Mouse (Mus musculus) adrenal gland, postnatal 14 days (tissue): ENCODE results near the gene Fam219b. TPM values are rescaled to one million over a fixed set of nuclear protein-coding genes. Genes with fewer than 3 reads are reported as not detected.

Experiments used
- DNase-seq: peaks from one replicate; pipeline ENCODE4 v3.0.0; 2021; ENCODE audit warnings: mixed read lengths
- total RNA-seq: library from RNA; stranded (reverse); gene quantifications from 2 replicates; pipeline ENCODE4 v1.2.3, GENCODE M21; 2021

The Fam219b gene
- total RNA-seq, 1 experiment from 2014 or later, result 17.5 TPM

DNA sequence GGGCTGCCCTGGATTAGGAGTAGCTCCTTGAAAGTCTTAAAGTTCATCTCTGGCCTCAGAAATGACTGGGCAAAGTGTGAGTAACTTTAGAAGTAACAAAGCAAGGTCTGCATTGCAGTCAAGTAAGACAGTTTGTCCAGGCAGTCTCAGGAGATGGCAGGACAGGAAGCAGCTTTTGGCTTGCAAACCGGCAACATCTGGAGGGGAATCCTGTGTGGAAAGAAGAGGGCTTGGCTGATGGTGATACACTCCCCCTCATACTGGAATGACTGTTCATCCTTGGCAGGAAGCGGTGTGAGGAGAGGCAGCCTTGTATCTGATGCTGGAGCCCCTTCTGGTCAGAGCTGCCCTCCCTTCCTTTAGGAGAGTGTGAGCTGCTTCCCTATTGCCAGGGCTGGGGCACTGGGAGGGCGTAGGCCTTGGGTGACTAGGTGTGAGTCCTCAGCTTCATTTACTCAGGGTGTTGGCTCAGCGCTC is 25.6 kb downstream of the Fam219b start:
- peak; percentile 56 for DNase-seq

- DNase-seq, result no peak
Measured at GRCm38 (mm10) chr9:57564609-57565008, 27.3 kb downstream of the Fam219b start.

GRCm38 (mm10) chr9:57565741-57566221 is 28.5 kb downstream of the Fam219b start:
- DNase-seq, result peak; percentile 50

DNA sequence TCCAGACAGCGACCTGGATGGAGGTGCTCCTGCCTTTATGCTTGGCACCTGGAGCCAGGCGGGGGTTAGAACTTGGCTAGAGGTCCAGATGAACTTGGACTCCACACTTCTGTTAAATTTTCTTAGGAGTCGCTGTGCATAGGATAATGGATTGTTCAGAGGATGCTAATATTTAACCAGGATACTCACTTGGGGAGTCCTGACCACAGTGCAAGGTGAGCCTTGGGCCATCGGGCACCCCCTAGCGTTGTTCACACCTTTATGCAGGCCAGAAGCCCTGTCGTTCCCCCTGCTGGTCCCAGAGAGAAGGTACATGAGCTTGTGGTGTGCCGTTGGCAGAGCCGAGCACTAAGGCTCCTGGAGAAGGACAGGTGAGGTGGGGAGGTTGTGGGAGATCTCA is 29.5 kb downstream of the Fam219b start:
- no peak for DNase-seq

DNA sequence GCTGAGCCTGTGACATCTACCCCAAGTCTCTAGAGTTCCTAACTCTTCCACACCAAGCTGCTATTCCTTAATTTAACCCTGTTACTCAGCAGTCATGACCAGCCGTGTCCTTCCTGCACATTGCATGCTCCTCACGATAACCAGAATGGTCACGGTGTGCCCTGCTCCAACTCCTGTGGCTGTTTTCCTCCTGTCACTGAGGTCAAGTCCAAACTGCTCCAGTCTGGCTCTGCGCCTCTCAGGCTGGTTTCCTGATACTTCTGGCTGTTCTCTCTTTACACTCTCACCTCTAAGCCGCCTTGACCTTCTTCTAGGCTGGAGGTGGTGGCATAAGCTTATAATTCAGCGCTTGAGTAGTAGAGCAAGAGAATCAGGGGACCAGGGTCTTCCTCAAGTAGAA is 31.2 kb downstream of the Fam219b start:
- no peak for DNase-seq

DNA sequence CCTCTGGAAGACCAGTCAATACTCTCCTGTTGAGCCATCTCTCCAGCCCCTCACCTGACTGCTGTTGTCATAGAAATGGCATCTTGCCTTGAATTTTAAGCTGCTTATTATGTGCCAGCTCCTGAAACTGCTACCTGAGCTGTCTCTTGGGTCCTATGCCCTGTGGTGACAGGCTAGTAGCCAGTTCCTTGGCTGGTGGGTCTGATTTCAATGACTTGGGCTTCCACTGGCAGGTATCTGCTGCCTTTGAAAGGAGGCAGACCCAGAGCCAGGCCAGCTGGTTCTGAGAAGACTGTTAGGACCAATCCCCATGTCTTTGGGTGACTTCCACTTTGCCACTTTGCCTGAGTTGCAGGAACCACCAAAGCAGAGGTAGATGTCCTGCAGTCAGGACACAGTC is 37.1 kb downstream of the Fam219b start:
- no peak for DNase-seq

- DNase-seq, result no peak
Measured at GRCm38 (mm10) chr9:57575577-57575976, 38.2 kb downstream of the Fam219b start.

GRCm38 (mm10) chr9:57577144-57577849 is 40.0 kb downstream of the Fam219b start:
- DNase-seq, result no peak

DNA sequence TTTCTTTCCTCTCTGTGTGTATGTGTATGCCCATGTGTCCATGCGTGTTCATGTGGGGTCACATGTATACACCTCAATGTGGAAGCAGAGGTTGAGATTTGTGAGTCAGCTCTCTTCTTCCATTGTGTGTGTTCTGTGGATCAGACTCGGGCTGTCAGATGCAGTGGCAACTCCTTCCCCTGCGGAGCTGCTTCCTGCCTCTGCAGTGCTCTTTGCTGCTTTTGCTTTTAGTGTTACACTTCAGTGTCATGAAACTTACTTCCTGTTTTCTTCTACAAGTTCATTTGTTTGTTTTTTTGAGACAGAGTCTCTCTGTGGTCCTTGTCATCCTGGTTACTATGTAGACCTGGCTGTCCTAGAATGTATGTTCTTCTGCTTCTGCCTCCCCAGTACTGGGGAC is 47.7 kb downstream of the Fam219b start:
- no peak for DNase-seq

DNA sequence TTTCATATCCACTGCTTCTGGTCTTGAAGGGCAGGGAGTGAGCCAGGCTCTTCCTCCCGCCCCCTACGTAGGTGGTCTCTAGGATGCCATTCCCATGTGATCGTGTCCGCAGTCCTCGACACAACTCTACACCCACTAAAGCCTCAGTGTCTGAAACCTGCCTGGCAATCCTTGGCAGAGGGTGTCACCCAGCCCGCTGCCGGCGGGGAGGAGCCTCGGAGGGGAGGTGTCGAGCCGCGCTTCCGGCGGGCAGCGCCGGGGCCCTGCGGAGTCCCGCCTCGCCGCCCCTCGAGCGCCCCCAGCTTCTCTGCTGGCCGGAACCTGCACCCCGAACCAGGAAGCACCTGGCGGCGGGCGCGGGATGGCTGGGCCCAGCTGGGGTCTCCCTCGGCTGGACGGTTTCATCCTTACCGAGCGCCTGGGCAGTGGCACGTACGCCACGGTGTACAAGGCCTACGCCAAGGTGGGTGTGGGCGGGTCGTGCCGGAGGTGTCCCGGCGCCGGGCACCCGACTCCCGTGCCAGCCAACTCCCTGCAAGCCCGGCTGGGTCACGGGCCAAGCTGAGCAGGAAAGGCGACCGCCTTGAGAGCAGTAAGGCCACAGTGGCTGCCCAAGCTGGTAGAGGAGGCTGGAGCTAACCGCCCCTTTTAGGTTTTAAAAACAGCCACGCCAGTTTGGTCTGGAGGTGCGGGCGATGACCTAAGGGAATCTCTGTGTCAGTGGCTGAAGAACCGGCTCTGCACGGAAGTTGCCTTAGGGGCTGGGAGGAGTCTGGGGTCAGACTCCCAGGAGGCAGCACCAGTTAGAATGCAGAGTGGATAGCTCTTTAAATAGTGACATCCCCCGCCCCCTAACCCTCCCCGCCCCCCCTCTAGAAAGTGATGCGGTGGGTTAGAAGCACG is 52.1 kb downstream of the Fam219b start, which contains the start of gene Ulk3:
Ulk3 (plus strand) TSS at position 229 of the 903 bp plus-strand sequence.
- DNase-seq, result peak; percentile 91

DNA sequence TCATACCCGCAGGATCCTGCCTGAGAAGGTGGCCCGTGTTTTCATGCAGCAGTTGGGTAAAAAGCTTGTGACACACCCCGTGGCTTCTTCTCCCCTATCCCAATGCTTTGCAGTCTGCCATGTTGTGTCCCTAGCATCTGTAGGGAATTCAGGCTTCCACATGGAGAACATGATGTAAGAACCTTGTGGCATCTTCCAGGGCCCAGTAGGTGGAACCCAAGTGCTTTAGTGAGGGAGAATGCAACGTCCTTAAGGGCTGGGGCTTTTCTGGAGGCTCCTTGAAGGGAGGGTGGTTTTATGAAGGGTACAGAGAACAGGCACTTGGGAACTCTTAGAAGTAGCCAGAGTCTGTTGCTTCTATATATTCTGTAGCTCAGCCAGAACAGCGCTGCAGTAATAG is 53.4 kb downstream of the Fam219b start:
- DNase-seq, result no peak

Other genes starting within 250 kb of the Fam219b start
- 19.8 and 24.6 TPM in 2 replicates for gene Ppcdc, start 97.4 kb upstream of the Fam219b start, total RNA-seq
- 11.0 and 13.1 TPM in 2 replicates for gene Scamp5, start 69.5 kb upstream of the Fam219b start, total RNA-seq
- gene Rpp25, start 33.5 kb upstream of the Fam219b start, total RNA-seq, result 2.2 and 2.7 TPM in 2 replicates
- 1,056 and 1,152 TPM in 2 replicates for gene Cox5a, start 16.3 kb upstream of the Fam219b start, total RNA-seq
- gene Mpi, start 15.2 kb downstream of the Fam219b start, total RNA-seq, result 35.8 and 38.6 TPM in 2 replicates
- gene Scamp2, start 23.4 kb downstream of the Fam219b start, total RNA-seq, result 41.8 and 51.8 TPM in 2 replicates
- 12.9 and 17.8 TPM in 2 replicates for gene Ulk3, start 51.9 kb downstream of the Fam219b start, total RNA-seq
- gene Cplx3, start 68.8 kb downstream of the Fam219b start, total RNA-seq, result not detected in 2 replicates
- gene Lman1l, start 83.2 kb downstream of the Fam219b start, total RNA-seq, result not detected in 2 replicates
- gene Csk, start 116.1 kb downstream of the Fam219b start, total RNA-seq, result 71.0 and 75.6 TPM in 2 replicates
- 1.5 and 43.1 TPM in 2 replicates for gene Cyp1a2, start 146.2 kb downstream of the Fam219b start, total RNA-seq
- gene Cyp1a1, start 150.4 kb downstream of the Fam219b start, total RNA-seq, result 0.37 TPM in 1 of 2 replicates, not detected in the other
- gene Edc3, start 171.0 kb downstream of the Fam219b start, total RNA-seq, result 8.9 and 10.6 TPM in 2 replicates
- 55.0 and 66.5 TPM in 2 replicates for gene Clk3, start 228.3 kb downstream of the Fam219b start, total RNA-seq